Mouse (Mus musculus): ENCODE measurements around the gene Rtel1. TPM values are rescaled to one million over a fixed set of nuclear protein-coding genes. Genes with fewer than 3 reads are reported as not detected.
A peak's percentile ranks its signal among the peaks of the same experiment; 100 is the strongest.
"Not testable (repeated sequence)": the region's sequence is repeated elsewhere in the genome, so short reads cannot be mapped to it uniquely, and the experiment has no call there.

Rtel1 gene
- 47.8 and 49.2 TPM in 2 replicates for polyA plus RNA-seq (2016; fragmentation: Nextera tagmentation; extraction: Ambion mirVana)

DNA sequence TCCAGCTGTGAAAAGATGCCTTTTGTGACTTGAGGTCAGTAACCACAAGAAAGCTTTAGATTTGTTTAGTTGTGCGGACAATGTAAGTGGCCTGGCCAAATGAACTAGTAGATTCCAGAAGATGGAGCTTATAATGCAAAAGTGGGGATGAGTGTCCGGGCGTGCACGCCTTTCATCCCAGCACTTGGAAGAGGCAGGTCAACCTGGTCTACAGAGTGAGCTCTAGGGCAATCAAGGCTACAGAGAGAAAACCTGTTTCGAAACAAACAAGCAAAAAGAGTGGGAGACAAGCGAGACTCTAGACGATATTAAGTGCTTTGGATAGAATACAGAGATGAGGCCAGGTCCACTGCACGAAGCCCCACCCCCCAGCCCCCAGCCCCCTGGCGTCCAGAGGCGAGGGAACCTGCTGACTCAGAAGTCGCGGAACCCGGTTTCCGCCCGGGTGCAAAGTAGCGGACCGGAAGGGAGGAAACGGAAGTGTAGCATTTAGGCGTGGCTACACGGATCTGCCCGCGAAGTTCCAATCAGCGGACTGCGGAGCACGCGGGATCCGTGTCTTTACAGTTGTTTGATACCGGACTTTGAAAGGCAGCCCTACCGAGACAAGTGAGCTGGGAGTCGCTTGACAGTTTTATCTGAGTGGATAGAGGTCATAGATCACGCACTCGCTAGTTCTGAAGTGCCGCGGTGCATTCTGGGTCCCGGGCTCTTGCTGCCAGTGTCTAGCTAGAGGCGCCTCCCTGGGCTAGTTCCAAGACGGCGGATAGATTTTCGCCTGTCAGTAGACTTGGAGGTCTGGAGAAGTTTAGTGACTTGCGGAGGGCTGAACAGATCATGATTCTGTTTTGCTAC, at the start of gene Rtel1:
TSS of gene Rtel1 (plus strand) at position 492 of the 855 bp plus-strand sequence.
- peaks cover 14% of the 10 kb centered on the region for H3K4me1 ChIP-seq
- H3K4me2 ChIP-seq (replicated peaks): peak within 1 kb of the TSS; percentile 64
- peak within 1 kb of the TSS; percentile 49; the same call in 1 of the 2 replicates for H3K27ac ChIP-seq
- H3K9ac ChIP-seq: peak within 1 kb of the TSS; percentile 60
- WGBS: 6% methylated on average over 40 of the region's 40 CpGs
- H3K4me3 ChIP-seq: peak within 1 kb of the TSS; percentile 59
- 0 out of 2 replicates have a peak, but pooled peaks cover 5% of the 10 kb centered on the region for H3K27me3 ChIP-seq
- peak; percentile 91 for ATAC-seq (ENCODE audit: low FRiP score)
- peaks cover 24% of the 10 kb centered on the region for H3K36me3 ChIP-seq
- no peaks in the 10 kb centered on the region for H3K9me3 ChIP-seq (replicated peaks)

- Histone ChIP-seq H3K4me3 (no peak overlapping the region), H3K9ac (no peak overlapping the region), H3K36me3 (peaks cover 59% of the 10 kb centered on the region), H3K27me3 (no peaks in the 10 kb centered on the region), H3K4me2 (replicated peaks) (no peak overlapping the region), H3K4me1 (no peaks in the 10 kb centered on the region), H3K9me3 (replicated peaks) (no peaks in the 10 kb centered on the region), H3K27ac (no peak overlapping the region)
- WGBS: 92% methylated on average over 2 of the region's 2 CpGs
- no peak for ATAC-seq (ENCODE audit: low FRiP score)
Observed at GRCm38 (mm10) chr2:181272092-181272491, 47.4 kb upstream of the Rtel1 start.

DNA sequence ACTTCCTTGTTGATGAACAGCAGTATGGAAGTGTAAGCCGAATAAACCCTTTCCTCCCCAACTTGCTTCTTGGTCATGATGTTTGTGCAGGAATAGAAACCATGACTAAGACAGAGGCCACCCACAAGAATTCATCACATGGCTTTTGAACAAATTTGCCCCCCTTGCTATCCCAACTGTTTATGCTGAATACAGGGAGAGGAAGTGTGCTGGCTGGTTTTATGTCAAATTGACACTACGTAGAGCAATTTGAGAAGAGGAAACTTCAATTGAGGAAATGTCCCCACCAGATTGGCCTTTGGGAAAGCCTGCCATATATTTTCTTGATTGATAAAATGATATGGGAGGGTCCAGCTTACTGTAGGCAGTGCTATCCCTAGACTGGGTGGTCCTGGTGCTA, 45.7 kb upstream of the Rtel1 start:
- WGBS: 91% methylated on average over 2 of the region's 2 CpGs
- H3K36me3 ChIP-seq: peaks cover 67% of the 10 kb centered on the region
- ATAC-seq (ENCODE audit: low FRiP score): no peak

DNA sequence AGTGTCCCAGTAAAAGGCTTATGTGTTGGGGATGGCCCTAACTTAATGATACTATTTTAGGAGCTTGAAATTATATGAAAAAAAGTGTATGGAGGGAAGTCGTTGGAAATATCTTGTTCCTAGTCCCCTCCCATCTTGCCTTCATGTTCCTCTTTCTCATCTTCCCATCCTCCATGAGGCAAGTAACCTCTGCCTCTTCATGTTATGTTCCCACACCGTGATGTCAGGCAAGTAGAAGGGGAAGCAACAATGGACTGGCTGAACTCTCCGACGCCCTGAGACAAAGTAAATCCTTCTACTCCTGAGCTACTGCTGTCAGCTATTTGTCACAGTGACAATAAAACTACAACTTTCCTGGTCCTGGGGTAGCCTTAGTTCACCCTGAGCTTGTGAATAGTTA, 44.9 kb upstream of the Rtel1 start:
- ATAC-seq (ENCODE audit: low FRiP score): no peak
- no peaks in the 10 kb centered on the region for H3K27me3 ChIP-seq
- peaks cover 64% of the 10 kb centered on the region for H3K36me3 ChIP-seq
- no peak overlapping the region for H3K27ac ChIP-seq
- WGBS: 79% methylated on average over 4 of the region's 4 CpGs
- H3K9me3 ChIP-seq (replicated peaks): no peaks in the 10 kb centered on the region
- no peak overlapping the region for H3K9ac ChIP-seq
- H3K4me3 ChIP-seq: no peak overlapping the region
- H3K4me2 ChIP-seq (replicated peaks): no peak overlapping the region
- H3K4me1 ChIP-seq: no peaks in the 10 kb centered on the region

More for the DNA sequence above, 45.7 kb upstream of the Rtel1 start:
- Histone ChIP-seq H3K27ac (no peak overlapping the region), H3K9me3 (replicated peaks) (no peaks in the 10 kb centered on the region), H3K4me3 (no peak overlapping the region), H3K4me1 (no peaks in the 10 kb centered on the region), H3K9ac (no peak overlapping the region), H3K27me3 (no peaks in the 10 kb centered on the region), H3K4me2 (replicated peaks) (no peak overlapping the region)

DNA sequence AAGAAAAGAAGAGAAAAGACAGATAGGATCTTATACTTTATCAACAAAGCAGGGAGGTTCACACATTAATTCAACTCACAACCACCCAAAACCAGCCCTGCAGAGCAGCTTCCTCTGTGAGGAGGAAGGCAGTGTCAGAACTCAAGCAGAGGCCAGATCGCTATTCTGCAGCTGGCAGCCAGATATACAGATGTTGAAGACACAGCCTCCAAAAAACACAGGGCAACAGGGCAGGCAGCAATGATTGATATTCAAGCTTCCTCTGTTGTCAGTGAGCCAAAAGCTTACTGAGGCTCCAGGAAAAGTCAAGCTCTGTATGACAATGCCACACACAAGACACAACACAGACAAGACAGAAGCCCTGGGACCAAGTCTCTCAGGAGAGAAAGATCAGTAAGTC, 42.8 kb upstream of the Rtel1 start:
- Histone ChIP-seq H3K9ac (no peak overlapping the region), H3K27me3 (no peaks in the 10 kb centered on the region), H3K4me3 (no peak overlapping the region), H3K27ac (no peak overlapping the region), H3K4me1 (no peaks in the 10 kb centered on the region), H3K36me3 (peaks cover 47% of the 10 kb centered on the region), H3K4me2 (replicated peaks) (no peak overlapping the region), H3K9me3 (replicated peaks) (no peaks in the 10 kb centered on the region)
- no peak for ATAC-seq (ENCODE audit: low FRiP score)
- WGBS: 95% methylated on average over 1 of the region's 1 CpGs

DNA sequence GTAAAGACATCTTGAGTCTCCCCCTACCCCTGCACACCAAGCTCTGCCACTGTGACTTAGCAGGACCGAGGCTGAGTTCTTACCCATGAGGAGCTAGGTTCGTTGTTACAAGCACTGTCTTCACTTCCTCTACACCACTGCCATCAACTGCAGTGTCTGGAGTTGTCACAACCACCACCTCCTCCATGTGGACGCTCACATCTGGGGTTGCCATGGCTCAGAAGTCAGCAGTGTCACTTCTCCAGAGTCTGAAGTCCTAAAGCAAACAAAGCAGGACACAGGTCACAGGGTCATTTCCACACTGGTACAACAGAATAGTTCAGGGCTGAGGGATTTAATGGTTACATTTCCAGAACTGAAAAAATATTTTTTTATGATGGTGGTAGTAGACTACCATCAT, 41.7 kb upstream of the Rtel1 start:
- no peaks in the 10 kb centered on the region for H3K4me1 ChIP-seq
- H3K36me3 ChIP-seq: peaks cover 44% of the 10 kb centered on the region
- no peak for ATAC-seq (ENCODE audit: low FRiP score)
- no peaks in the 10 kb centered on the region for H3K9me3 ChIP-seq (replicated peaks)
- H3K27ac ChIP-seq: no peak overlapping the region
- no peaks in the 10 kb centered on the region for H3K27me3 ChIP-seq
- 84% methylated on average over 3 of the region's 3 CpGs for WGBS
- no peak overlapping the region for H3K9ac ChIP-seq
- H3K4me2 ChIP-seq (replicated peaks): no peak overlapping the region
- no peak overlapping the region for H3K4me3 ChIP-seq

DNA sequence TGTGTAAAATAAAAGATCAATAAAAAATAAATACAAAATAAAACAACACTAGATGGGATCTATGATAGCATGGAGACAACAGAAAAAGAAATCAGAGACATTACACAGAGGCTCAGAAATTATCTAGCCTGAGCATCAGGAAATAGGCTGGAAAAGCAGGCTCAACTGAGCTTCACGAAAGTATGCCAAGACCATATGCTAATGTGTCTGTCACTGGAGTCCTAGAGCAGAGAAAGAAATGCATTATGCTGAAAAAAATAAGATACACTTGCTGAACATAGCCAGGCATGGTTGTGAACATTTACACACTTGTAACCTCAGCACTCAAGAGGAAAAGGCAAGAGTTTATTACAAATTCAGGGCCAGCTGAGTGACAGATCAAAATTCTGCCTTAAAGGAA, 39.6 kb upstream of the Rtel1 start:
- Histone ChIP-seq H3K9me3 (replicated peaks) (no peaks in the 10 kb centered on the region), H3K27me3 (no peaks in the 10 kb centered on the region), H3K4me3 (no peak overlapping the region), H3K4me1 (no peaks in the 10 kb centered on the region), H3K9ac (no peak overlapping the region), H3K4me2 (replicated peaks) (no peak overlapping the region), H3K27ac (no peak overlapping the region), H3K36me3 (peaks cover 40% of the 10 kb centered on the region)
- whole genome bisulfite sequencing: 85% methylated on average over 1 of the region's 1 CpGs
- ATAC-seq (ENCODE audit: low FRiP score): no peak

GRCm38 (mm10) chr2:181286629-181287337, 32.8 kb upstream of the Rtel1 start:
- Histone ChIP-seq H3K4me1 (peaks cover 17% of the 10 kb centered on the region), H3K9ac (peak overlapping the region; percentile 92), H3K27me3 (no peaks in the 10 kb centered on the region), H3K9me3 (replicated peaks) (no peaks in the 10 kb centered on the region), H3K36me3 (peaks cover 13% of the 10 kb centered on the region; the same call in 1 of the 2 replicates), H3K27ac (peak overlapping the region; percentile 97), H3K4me2 (replicated peaks) (peak overlapping the region; percentile 63), H3K4me3 (peak overlapping the region; percentile 60)
- ATAC-seq (ENCODE audit: low FRiP score): no peak
- 59% methylated on average over 6 of the region's 6 CpGs for WGBS

GRCm38 (mm10) chr2:181287338-181287957, 32.1 kb upstream of the Rtel1 start:
- ATAC-seq (ENCODE audit: low FRiP score): peak; percentile 89
- H3K36me3 ChIP-seq: peaks cover 13% of the 10 kb centered on the region; the same call in 1 of the 2 replicates
- H3K4me2 ChIP-seq (replicated peaks): peak overlapping the region; percentile 63
- no peaks in the 10 kb centered on the region for H3K27me3 ChIP-seq
- H3K27ac ChIP-seq: peak overlapping the region; percentile 97
- H3K9me3 ChIP-seq (replicated peaks): no peaks in the 10 kb centered on the region
- under 1% methylated on average over 42 of the region's 71 CpGs for WGBS
- H3K9ac ChIP-seq: peak overlapping the region; percentile 92
- peaks cover 17% of the 10 kb centered on the region for H3K4me1 ChIP-seq
- H3K4me3 ChIP-seq: peak overlapping the region; percentile 60

GRCm38 (mm10) chr2:181287958-181288350, 31.6 kb upstream of the Rtel1 start, which contains the start of gene Gmeb2:
Gene Gmeb2, minus strand, starts transcription at chr2:181288035.
- H3K9ac ChIP-seq: peak within 1 kb of the TSS; percentile 92
- peak; percentile 96 for ATAC-seq (ENCODE audit: low FRiP score)
- 1% methylated on average over 27 of the region's 38 CpGs for WGBS

DNA sequence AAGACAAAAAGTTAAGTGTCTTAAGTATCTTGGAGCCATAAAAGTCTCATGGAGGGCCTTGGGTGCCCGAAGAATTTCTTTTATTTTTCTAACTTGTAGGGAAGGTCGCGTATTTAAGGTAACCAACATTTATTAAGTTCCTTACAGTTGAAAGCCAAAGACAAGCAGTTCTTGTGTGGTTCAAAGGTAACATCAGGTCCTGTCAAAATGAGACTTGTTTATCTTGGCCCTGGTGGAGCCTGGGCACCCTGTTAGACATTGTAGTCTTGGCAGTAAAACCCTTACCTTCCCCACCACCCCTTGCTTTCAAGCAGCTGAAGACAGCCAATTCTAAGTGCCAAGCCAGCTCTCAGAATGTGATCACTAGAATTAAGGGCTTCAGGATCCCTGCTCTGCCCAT, 30.8 kb upstream of the Rtel1 start:
- H3K27me3 ChIP-seq: no peaks in the 10 kb centered on the region
- peak overlapping the region; percentile 60 for H3K4me3 ChIP-seq
- WGBS: 85% methylated on average over 3 of the region's 3 CpGs
- H3K27ac ChIP-seq: no peak overlapping the region
- H3K4me2 ChIP-seq (replicated peaks): peak overlapping the region; percentile 65
- no peak for ATAC-seq (ENCODE audit: low FRiP score)
- H3K9me3 ChIP-seq (replicated peaks): no peaks in the 10 kb centered on the region
- peaks cover 17% of the 10 kb centered on the region for H3K4me1 ChIP-seq
- H3K9ac ChIP-seq: peak overlapping the region; percentile 61; the same call in 1 of the 2 replicates
- 0 out of 2 replicates have a peak, but pooled peaks cover 7% of the 10 kb centered on the region for H3K36me3 ChIP-seq

More at GRCm38 (mm10) chr2:181287958-181288350, 31.6 kb upstream of the Rtel1 start, which contains the start of gene Gmeb2:
- H3K4me2 ChIP-seq (replicated peaks): peak within 1 kb of the TSS; percentile 65
- H3K4me1 ChIP-seq: peaks cover 17% of the 10 kb centered on the region
- peak within 1 kb of the TSS; percentile 60 for H3K4me3 ChIP-seq
- H3K27ac ChIP-seq: peak within 1 kb of the TSS; percentile 97
- not testable (repeated sequence) for H3K27me3 ChIP-seq; H3K9me3 ChIP-seq (replicated peaks)
- H3K36me3 ChIP-seq: peaks cover 13% of the 10 kb centered on the region; the same call in 1 of the 2 replicates

- Histone ChIP-seq H3K9me3 (replicated peaks) (no peaks in the 10 kb centered on the region), H3K36me3 (0 out of 2 replicates have a peak, but pooled peaks cover 2% of the 10 kb centered on the region), H3K9ac (no peak overlapping the region), H3K27me3 (no peaks in the 10 kb centered on the region), H3K4me3 (no peak overlapping the region), H3K27ac (no peak overlapping the region), H3K4me2 (replicated peaks) (no peak overlapping the region), H3K4me1 (peaks cover 17% of the 10 kb centered on the region)
- ATAC-seq (ENCODE audit: low FRiP score): no peak
- WGBS: 73% methylated on average over 1 of the region's 1 CpGs
Observed at GRCm38 (mm10) chr2:181290937-181291336, 28.6 kb upstream of the Rtel1 start.

Data from hindbrain, embryonic 12.5 days (tissue).